Mouse (Mus musculus) granulocyte monocyte progenitor cell, adult 5-6 weeks (primary cell): ENCODE measurements around the gene Ubac2. TPM values are rescaled to one million over a fixed set of nuclear protein-coding genes. Genes with fewer than 3 reads are reported as not detected.

Experiments used
- ATAC-seq: replicated peaks from 2 replicates; pipeline ENCODE4 v1.8.0; 2016; ENCODE audit warnings: mild to moderate bottlenecking, moderate TSS enrichment, inconsistent platforms; ENCODE audit not compliant: poor library complexity, severe bottlenecking
- total RNA-seq, 2 experiments: library from RNA; stranded (forward) in 1 of 2; stranded (reverse) in 1 of 2; fragments of 200-712, 200-1000 nt in 1 of 2; fragments of >200 nt in 1 of 2; fragmentation: Nextera tagmentation in 1 of 2; gene quantifications; 2 replicates each; pipeline ENCODE4 v1.2.3; 2014 to 2017

Gene Ubac2
- total RNA-seq, 2 experiments from 2014 or later, result 23.6 to 34.1 TPM

DNA sequence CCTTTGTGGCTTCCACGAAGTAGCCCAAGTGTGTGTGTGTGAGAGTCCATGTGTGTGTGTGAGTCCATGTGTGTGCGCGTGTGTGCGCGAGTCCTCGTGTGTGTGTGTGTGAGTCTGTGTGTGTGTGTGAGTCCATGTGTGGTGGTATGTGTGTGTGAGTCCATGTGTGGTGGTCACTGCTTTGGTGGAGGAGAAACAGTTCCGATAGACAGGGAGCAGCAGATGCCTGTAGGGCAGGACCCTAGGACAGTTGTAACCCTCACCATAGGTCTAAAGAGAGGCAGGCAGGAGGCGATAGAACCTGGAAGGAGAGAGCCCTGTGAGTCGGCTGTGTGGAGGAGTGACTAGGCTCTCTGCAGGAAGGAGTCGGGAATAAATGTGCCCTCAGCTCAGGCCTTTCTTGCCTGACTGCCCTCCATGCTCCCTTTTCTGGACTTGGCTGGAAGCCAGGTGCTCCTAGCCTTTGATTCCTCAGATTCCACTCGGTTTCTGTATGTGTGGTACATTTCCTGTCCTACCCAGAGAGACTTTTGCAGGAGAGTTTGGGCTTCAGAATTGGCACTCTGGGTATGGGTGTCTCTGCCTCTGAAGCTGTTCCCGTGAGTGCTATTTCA, 42.2 kb downstream of the Ubac2 start:
- no peak for ATAC-seq

DNA sequence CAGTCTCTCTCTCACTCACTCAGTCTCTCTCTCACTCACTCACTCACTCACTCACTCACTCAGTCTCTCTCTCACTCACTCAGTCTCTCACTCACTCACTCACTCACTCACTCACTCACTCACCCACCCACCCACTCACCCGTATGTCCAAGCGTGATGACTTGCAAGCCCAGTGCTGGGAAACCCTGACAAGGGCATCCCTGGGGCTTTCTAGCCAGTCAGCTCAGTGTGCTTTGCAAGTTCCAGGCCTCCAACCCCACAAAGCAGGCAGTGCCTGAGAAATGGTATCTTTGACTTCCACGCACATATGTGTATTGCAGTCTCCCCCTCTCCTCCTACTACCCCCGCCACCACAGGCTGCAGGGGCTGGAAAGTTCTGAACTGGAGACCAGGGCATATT, 43.6 kb downstream of the Ubac2 start:
- ATAC-seq, result no peak

DNA sequence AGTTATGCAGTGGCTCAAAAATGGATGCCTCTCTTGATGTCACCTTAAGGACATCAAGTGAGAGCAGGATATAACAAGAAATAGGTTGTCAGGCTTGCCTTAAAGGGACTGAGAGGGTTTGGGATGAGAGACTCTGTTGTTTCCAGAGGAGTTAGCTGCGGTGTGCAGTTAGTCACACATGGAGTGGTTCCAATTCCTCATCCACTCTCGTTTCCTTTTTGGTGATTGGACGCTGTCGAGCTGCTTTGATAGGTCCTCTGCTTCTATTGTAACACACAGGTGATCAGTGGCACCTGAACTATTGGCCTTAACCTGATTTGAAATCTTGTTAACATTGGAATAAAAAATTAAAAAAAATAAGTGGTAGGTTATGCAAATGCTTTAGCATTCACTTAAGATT, 44.3 kb downstream of the Ubac2 start:
- ATAC-seq, result peak; percentile 15

DNA sequence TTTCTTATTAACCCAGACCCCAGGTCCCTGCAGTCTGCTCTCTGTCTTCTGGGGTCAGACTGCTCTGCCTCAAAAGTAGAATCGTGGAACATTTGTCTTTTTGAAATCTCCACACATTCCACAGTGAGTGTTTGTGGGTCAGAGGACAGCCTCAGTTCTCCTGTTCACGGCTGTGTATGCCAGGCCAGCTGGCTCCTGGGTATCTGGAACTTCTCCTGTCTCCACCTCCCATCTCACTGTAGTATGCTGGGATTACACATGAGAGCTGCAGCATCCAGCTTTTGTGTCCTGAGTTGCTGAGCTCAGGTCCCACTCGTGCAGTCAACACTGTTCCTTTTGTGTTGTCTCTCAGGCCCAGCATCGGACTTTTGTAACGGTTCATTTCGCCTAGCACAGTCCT, 46.5 kb downstream of the Ubac2 start:
- ATAC-seq, result no peak

- ATAC-seq, result no peak
Observed at GRCm38 (mm10) chr14:121926901-121927300, 48.5 kb downstream of the Ubac2 start.

- ATAC-seq, result no peak
Observed at GRCm38 (mm10) chr14:121927451-121927850, 49.0 kb downstream of the Ubac2 start.

GRCm38 (mm10) chr14:121928375-121929137, 50.1 kb downstream of the Ubac2 start:
- ATAC-seq, result peak; percentile 26

DNA sequence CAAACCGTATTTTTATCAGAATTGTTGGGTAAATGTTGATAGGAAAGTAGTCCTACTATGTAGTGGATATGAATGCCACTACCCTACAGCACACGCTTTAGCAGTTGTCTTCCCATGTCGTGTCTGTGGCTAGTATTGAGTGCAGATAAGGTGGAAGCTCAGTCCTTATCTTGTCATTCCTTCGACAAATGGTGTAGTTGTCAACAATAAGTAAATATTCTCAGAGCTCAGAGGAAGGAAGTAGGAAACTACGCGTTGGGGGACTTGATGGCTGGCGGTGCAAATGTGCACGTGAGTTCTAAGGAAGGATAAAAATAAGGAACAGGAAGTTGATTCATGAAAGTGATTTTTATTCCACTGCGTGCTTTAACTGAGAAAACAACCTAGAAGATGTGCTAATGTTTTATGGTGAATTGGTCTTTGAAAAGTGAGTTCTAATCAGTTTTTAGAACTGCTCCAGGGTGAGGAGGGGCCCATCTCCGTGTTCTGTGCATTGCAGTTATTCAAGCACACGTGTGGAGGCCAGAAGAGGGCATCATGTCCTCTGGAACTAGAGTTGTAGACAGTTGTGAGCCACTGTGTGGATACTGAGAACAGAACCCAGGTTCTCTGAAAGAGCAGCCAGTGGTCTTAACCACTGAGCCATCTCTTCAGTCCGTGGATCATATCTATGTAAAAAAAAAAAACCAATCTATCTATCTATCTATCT, 51.0 kb downstream of the Ubac2 start:
- peak; percentile 59 for ATAC-seq

DNA sequence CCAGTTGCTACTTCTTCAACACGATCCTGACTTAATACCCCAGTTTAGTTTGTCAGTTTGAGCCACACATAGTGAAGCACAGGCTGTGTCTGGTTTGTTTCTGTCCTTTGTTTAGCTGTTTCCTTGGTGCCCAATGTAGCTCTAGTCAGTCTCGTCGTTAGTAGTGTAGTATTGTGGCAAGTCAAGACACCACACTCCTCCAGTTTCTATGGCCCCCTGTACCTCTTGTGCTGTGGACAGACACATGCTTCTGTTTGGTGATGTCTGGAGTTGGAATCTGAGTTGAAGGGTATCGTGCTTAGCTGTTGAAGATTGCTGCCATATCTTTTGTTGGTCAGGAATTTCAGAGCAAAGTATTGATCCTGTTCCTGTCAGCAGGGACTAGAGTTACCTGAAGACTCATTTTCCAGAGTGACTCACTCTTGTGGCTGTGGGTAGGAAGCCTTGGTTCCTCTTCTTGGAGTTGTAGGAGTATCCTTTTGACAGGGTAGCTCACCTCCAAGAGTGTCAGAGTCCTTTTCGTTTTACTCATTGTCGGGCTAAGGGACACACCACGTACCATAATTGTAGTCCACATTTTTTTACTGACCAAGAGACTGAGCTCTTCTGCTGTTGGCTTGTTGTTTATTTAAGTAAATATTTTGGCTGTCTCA, 52.4 kb downstream of the Ubac2 start:
- peak; percentile 34 for ATAC-seq

DNA sequence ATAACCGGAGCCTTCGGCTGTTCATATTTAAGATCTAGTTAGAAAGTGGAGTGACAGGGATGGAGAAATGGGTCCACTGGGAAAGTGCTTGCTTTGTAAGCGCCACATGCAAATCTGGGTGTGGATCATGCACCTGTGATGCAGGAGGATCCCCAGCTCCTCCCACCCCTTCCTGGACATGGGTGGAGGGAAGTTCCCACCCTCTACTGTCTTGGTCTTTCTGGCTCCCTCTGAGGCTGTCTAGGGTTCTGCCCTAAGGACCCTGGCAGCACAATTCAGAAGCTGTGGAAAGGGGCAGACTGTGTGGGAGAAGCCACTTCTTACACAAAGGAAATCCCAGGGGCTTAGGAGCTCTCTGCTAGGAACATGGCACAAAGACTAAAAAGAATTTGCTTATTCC, 53.2 kb downstream of the Ubac2 start:
- ATAC-seq, result no peak

DNA sequence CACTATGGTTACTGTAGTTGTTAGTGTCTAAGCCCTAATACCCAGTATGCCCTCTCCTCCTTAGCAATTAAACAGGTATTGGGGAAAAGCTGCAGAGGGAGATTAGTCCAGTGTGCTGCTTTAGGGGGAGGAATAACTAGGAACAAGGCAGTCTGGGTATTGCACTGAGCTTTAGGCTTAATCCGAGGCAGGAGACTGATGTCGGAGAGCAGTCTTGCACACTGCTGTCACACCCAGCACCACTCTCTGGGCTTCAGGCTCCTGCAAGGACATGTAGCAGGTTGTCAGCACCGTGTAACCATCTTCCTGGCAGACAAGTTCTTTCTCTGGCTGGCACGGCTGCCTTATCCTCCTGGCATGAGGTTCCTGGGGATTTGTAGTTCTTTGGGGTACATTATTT, 53.8 kb downstream of the Ubac2 start:
- no peak for ATAC-seq

- peak; percentile 4 for ATAC-seq
Observed at GRCm38 (mm10) chr14:121933906-121934596, 55.6 kb downstream of the Ubac2 start.

DNA sequence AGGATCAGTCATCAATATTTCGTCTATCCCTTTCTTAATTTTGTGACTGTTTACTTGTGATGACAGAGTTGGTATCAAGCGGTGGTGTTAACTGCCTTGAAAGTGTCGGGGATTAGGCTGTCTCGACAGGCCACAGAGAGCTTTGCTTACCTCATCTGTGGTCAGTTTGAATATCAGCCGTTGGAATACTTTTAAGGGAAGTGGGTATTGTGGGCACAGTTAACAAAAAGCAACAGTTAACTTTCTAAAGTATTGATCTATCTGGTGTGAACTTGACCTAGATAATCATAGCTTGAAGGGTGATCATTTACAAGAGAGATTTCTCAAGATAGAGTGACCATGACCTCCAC, 56.2 kb downstream of the Ubac2 start:
- peak; percentile 49 for ATAC-seq

DNA sequence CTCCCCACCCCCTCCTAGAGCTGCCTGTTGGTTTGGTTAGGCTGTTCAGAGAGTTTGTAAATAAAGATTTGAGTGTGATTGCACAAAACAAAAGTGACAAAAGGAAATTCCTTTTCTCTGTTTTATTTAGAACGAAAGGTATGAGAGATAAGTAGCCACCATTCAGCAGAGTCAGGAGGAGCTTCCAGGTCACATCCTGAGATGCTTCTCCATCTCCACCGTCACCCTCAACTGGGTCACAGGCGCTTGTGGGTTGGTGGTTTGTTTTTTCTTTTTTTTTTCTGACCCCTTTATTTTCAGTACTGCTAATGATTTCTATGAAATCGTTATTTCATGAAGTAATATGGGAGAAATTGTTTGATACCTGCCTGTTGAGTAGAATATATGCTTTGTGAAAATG, 57.9 kb downstream of the Ubac2 start:
- ATAC-seq, result no peak

DNA sequence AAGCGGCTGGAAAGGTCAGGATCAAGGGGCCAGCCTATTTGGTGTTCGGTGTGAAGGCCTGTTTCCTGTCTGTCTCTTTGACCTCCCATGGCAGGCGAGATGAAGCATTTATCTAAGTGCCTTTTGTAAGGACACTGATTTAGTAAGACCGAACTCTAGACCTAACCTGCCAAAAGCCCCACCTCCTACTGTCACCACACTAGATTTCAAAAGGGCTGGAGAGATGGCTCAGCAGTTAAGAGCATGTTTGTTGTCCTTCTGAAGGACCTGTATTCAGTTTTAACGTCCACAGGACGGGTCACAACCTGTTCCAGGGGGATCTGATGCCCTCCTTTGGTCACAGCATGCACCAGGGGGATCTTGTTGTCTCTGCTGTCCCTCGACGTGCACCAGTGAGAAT, 58.4 kb downstream of the Ubac2 start:
- no peak for ATAC-seq

DNA sequence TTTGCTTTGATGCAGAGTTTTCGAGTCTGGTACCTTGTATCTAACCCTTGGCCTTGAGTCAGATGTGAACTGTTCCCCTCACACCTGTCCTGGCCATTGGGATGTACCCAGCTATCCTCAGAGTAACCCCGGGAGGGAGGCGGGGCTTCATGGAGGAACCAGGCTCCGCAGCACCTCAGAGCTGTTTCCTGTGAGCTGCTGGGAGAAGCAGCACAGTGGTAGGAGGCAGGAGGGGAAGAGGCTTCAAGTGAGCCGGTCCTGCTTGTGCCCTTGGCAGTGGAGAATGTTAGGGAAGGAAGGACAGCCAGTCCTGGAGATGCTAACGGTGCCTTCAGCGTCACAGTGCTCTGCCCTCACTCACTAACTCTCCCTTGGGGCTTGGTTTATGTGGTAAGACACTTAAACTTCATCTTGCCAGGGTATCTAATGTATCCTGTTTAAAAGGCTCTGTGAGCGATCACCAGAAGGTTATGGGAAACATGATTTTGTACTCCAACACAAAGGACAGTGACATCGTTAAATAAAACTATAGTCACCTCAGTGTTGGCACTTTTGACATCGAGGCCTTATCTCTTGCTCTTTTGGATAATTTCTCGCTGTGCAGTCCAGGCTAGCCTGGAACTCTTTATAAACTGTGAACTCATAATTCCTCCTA, 59.3 kb downstream of the Ubac2 start:
- peak; percentile 33 for ATAC-seq

DNA sequence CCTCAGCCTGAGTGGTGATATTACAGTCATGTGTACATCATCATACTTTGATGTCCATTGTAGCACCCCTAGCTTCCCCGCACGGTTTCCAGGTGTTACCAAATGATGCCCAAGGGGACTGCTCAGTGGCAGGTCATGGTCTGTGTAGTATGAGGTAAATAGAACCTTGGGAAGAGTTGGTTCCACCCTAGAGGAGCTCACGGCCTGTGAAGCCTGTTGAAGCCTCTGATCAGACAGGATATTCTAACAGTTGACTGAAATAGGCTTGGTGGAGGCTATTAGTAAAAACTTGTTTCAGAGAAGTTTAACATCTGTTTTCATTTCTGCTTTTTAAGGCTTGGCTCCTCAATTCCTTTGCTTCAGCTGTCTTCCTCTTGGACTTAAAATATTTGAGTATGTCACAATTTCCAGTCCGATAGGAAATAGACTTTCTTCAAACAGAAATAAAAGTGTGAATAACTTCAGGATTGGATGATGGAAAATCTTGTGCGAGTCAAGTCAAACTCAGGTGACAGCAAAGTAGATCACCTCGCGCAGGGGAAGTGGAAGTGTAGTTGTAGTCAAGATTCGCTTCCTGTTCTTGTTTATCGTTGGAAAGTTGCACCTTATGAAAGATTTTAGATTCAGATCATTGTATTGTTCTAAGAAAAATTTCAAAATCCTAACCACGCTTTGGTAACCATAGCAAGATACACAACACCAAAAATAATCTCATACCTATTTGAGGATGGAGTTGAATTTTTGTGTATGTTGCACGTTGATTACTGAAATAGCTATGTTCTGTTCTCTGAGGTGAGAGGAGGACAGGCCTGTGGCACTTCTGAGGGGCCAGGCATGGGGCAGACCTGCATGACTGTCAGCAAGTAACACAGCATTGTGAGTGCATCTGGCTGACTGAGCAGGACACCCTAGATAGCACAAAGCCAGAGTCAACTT, 60.1 kb downstream of the Ubac2 start:
- peak; percentile 59 for ATAC-seq

- no peak for ATAC-seq
Observed at GRCm38 (mm10) chr14:121939582-121939981, 61.2 kb downstream of the Ubac2 start.

DNA sequence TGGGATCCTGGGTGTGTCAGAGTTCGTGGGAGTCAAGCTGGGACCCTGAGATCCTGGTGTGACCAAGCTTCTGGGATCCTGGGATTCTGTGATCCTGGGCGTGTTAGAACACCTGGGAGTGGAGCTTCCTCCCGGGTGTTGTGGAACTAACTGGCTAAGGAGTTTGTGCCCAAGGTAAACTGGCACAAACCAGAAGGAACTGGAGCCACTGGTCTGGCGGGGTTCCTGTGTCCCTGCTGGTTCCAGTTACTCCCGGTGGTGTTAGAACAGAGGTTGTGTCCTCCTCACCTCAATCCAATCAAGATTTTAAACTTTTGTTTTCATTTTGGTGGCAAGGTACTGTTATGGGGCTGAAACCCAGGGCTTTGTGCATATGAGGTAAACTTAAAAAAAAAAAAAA, 67.7 kb downstream of the Ubac2 start:
- no peak for ATAC-seq
